Comparison of ENCODE assay signal across 8 mouse cellular contexts in genomic region chr7:73537634-73538423, GRCm38 (mm10). TPM values are rescaled to one million over a fixed set of nuclear protein-coding genes. Genes with fewer than 3 reads are reported as not detected.
A peak's percentile ranks its signal among the peaks of the same experiment; 100 is the strongest.
DNase-seq lines count a peak whose midpoint lies in the region; ATAC-seq and TF ChIP-seq lines count a peak whose summit lies in the region.

No protein-coding gene starts in this region.

- peak; percentile 98 for ATAC-seq in forebrain, embryonic 14.5 days
- peak; percentile 93 for ATAC-seq in neutrophil, adult 5-6 weeks (ENCODE audit: extremely low read depth, insufficient number of reproducible peaks, low FRiP score, poor library complexity, severe bottlenecking)

- no peak; the same call in 1 of the 2 replicates for TF ChIP-seq CTCF in lung, adult 2 months (IDR thresholded peaks at IDR 0.05; ENCODE audit: insufficient read depth, low read length)

- peaks cover 8% of the 10 kb centered on the region; the same call in 1 of the 2 replicates for H3K36me3 ChIP-seq in forebrain, embryonic 14.5 days (ENCODE audit: control insufficient read depth, insufficient read depth, low read length)

- peak overlapping the region; percentile 43 for H3K4me3 ChIP-seq in forebrain, embryonic 14.5 days (ENCODE audit: low read depth, low read length)
- peak overlapping the region; percentile 62 for H3K4me3 ChIP-seq in lung, adult 2 months (replicated peaks; ENCODE audit: extremely low read depth, low read depth, low read length)

- peaks cover 33% of the 10 kb centered on the region for H3K4me1 ChIP-seq in forebrain, embryonic 14.5 days (ENCODE audit: control insufficient read depth, insufficient read depth, low read length)
- peaks cover 23% of the 10 kb centered on the region for H3K4me1 ChIP-seq in lung, adult 2 months (ENCODE audit: control insufficient read depth, insufficient read depth, low read length)

- under 1% methylated on average over 46 of the region's 46 CpGs for WGBS in forebrain, embryonic 14.5 days
- WGBS in lung, adult 2 months, result under 1% methylated on average over 46 of the region's 46 CpGs

- H3K27me3 ChIP-seq in forebrain, embryonic 14.5 days (replicated peaks; ENCODE audit: control insufficient read depth, insufficient read depth, low read length), result no peaks in the 10 kb centered on the region

- intact Hi-C loops in heart, postnatal 14 days (cut with DNase I), result loop anchor here (1.0 kb wide), 2 partner anchors 19 to 80 kb away; no protein-coding TSS in a partner anchor

- peak; percentile 99 for DNase-seq in ES-CJ7 (ENCODE audit: low read depth, low spot score)
- DNase-seq in cerebellum, adult 11 months, result peak; percentile 100
- peak; percentile 99 for DNase-seq in forebrain, embryonic 14.5 days (ENCODE audit: low spot score)
- peak; percentile 100 for DNase-seq in heart, postnatal 14 days
- DNase-seq in layer of hippocampus, adult 18-20 months (ENCODE audit: low spot score in 2 of 2), result peak; percentile 100
- peak; percentile 100 for DNase-seq in lung, adult 2 months
- DNase-seq in thymus, adult 18-20 months, result peak; percentile 100

- no peaks in the 10 kb centered on the region for H3K9me3 ChIP-seq in forebrain, embryonic 14.5 days (replicated peaks; ENCODE audit: control insufficient read depth, low read length)

- peak; percentile 96 for TF ChIP-seq POLR2A in lung, adult 2 months (IDR thresholded peaks at IDR 0.05; ENCODE audit: borderline replicate concordance, extremely low read depth, low read depth, low read length)

- H3K4me2 ChIP-seq in forebrain, embryonic 14.5 days (ENCODE audit: low read length), result peak overlapping the region; percentile 63

- peak overlapping the region; percentile 79 for H3K9ac ChIP-seq in forebrain, embryonic 14.5 days (ENCODE audit: low read length)

- H3K27ac ChIP-seq in forebrain, embryonic 14.5 days (ENCODE audit: low read depth, low read length), result peak overlapping the region; percentile 96

RNA-seq across cellular contexts. Expression of gene Chd2, which starts 3.8 kb away (rescaled TPM):
- 40.2 and 43.4 TPM in 2 replicates for polyA plus RNA-seq in forebrain, embryonic 14.5 days (2014; fragmentation: Nextera tagmentation; extraction: Ambion mirVana)
- total RNA-seq in heart, postnatal 14 days (2021), result 10 to 100 TPM; 46.4 to 56.0 TPM
- total RNA-seq in layer of hippocampus, adult 18-20 months (2021), result 10 to 100 TPM; 50.7 to 55.7 TPM
- polyA plus RNA-seq in lung, adult 2 months (2012; rRNA removed), result 41.0 and 48.5 TPM in 2 replicates
- 492 and 505 TPM in 2 replicates for total RNA-seq in neutrophil, adult 5-6 weeks (2017)

Comparison
In these comparisons a context has a peak if more than half of its experiments do, and no peak if none do; other contexts are left out.
1. Peak in every context shown above with its lines: DNase-seq, ATAC-seq, H3K4me3 ChIP-seq and H3K27ac ChIP-seq.